Mouse (Mus musculus) adrenal gland, postnatal 14 days (tissue): Measurements from ENCODE around the gene D6Ertd527e. TPM values are rescaled to one million over a fixed set of nuclear protein-coding genes. Genes with fewer than 3 reads are reported as not detected.

Experiments used
- DNase-seq: peaks from one replicate; pipeline ENCODE4 v3.0.0; 2021; ENCODE audit warnings: mixed read lengths
- total RNA-seq: library from RNA; stranded (reverse); gene quantifications from 2 replicates; pipeline ENCODE4 v1.2.3, GENCODE M21; 2021

Gene D6Ertd527e
- total RNA-seq, 1 experiment from 2014 or later = not detected

DNA sequence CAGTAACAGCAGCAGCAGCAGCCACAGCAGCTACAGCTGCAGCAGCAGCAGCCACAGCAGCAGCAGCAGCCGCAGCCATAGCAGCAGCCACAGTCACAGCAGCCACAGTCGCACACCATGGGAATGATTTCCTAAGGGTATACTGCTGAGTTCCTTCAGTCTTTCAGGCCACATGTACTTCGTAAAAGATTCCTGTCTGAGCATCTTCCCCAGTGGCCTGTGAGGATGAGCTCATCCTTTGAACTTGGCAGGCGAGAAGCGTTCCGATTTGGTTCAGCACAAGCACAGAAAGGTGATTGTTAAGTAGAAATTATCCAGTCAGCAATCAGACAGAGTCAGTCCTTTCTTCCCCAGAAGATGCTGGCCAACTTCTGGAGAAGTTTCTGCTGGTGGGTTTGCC lies 7.6 kb downstream of the D6Ertd527e start:
- no peak for DNase-seq

GRCm38 (mm10) chr6:87115981-87116380 lies 11.4 kb downstream of the D6Ertd527e start:
- DNase-seq = no peak

DNA sequence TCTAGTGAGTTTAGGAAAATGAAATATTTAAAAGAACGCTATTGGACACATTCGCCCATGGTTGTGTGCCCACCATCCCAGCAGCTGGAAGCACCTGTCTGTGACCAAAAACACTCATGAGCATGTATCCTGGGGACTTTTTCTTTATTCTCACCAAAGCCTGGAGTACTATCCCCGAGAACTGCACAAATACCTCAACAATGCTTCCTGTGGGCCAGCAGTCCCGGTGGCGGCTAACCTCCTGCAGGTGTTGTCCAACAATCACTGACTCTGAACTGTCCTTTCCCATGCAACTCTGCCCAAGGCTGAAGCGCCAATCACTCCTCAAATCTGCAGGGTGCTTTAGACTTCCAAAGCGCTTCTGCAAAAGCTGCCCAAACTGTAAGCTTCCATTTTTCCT lies 12.1 kb downstream of the D6Ertd527e start:
- DNase-seq = no peak

GRCm38 (mm10) chr6:87119066-87119837 lies 14.7 kb downstream of the D6Ertd527e start:
- no peak for DNase-seq

DNA sequence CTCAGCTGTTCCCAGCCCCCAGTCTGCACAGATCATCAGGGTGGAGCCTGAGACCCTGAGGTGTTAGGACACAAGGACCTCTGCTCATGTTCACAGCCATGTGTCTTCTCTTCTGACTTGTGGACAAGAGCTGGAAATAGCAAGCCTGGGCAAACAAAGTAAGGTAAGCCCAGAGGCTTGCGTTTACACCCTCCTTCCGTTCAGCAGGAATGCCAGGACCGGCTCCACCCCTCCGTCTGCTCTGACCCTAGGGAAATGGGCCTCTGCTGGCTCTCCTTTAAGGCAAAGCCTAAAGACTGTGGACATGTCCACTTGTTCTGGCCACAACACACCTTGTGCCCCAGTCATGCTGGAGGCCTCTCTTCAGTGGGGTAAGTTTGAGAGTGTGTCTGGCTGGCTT lies 15.4 kb downstream of the D6Ertd527e start:
- no peak for DNase-seq

DNA sequence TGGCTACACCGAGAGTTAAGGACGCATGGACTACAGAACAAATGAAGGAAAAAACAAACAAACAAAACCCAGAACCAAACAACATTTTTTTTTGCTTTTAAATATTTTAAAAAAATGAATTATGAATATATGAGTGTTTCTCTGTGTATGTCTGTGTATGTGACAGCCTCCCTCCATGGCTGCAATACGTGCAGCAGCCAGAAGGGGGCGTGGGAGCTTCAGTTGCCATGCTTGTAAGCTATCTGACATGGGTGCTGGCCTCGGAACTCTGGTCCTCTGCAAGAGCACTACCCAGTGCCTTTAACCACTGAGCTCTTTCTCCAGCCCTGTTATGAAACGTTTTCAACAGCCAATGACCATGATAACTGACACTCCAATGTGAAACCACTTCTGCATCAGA lies 16.1 kb downstream of the D6Ertd527e start:
- no peak for DNase-seq

DNA sequence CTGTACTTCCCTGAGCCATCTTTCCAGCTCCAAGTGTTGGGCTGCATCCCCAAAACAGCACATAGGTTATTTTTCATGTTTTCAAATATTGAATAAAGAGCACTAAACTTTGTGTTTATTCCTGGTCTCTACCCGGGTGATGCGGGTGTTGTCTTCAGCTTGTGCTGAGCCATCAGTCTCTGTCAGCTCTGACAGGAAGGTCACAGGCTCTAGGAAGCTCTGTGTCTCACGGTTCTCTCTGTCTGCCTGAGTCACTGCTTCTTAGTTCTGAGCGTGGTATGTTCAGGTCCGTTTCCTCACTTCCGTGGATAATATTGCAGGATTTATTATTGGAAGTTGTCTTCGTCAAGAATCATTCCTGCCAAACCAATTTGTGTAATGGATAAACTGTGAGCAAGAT lies 17.4 kb downstream of the D6Ertd527e start:
- peak; percentile 24 for DNase-seq

GRCm38 (mm10) chr6:87123406-87123805 lies 18.9 kb downstream of the D6Ertd527e start:
- no peak for DNase-seq

DNA sequence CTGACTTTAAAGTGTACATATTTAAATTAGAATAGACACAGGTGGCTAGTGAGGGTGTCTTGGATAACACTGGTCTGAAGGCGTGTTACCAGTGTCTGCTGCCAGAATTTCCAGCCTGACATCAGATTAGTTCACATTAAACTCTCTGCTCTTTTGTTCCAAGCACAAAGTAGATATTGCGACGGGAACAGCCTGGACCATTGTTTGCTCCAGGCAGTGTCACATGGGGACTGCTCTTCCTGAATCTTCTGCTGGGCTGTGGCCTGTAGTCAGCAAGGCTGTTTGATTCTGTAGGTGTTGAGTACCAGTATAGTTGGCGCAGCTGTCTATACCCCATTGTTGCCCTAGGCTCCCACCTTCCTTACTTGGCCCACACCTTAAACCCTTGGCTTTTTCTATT lies 19.4 kb downstream of the D6Ertd527e start:
- DNase-seq = no peak

GRCm38 (mm10) chr6:87127049-87127753 lies 22.7 kb downstream of the D6Ertd527e start:
- no peak for DNase-seq

DNA sequence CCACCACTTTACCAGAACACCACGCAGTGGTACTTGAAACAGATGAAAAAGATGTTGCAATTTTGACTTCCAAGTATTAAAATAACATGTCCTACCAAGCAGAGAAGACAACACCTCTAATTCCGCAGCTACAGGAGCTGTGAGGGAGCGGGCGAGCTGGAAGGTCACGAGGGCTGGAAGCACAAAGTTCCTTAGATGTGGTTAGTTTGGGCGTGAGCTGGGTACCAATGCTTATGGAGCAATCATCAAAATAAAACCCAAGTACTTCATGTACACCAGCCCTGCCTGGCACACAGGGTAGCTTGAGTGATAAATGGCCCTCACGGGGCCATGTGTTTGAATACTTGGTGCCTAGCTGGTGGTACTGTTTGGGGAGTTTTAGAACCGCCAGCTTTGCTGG lies 25.3 kb downstream of the D6Ertd527e start:
- DNase-seq = peak; percentile 35

- no peak for DNase-seq
Measured at GRCm38 (mm10) chr6:87130628-87131027, 26.1 kb downstream of the D6Ertd527e start.

- DNase-seq = no peak
Measured at GRCm38 (mm10) chr6:87131078-87131477, 26.5 kb downstream of the D6Ertd527e start.

GRCm38 (mm10) chr6:87133520-87133919 lies 29.0 kb downstream of the D6Ertd527e start:
- DNase-seq = no peak

DNA sequence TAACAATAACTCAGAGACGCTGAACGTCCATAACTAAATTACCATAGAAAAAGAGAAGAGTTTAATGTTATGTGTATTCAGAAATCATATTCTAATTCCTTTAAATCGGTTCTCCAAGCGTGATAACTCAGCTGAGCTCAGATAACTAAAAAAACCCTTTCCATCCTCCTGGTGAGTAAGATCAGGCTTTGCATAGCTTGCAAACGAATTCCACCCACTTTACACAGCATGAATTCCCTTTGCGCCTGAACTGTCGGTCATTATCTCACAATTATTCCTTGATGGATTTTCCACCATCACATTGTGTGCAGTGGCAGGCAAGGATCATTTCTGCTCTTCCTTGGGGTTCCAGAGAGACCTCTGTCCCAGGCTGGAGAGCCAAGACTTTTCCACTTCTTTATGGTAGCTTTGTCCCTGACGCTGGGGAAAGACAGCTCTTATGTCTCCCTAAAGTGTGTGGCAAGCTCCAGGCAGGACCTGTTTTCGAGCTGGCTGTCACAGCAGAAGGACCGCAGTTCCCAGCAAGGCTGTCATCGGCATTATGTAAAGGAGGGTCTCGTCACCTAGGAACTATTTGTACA lies 29.5 kb downstream of the D6Ertd527e start:
- DNase-seq = no peak

DNA sequence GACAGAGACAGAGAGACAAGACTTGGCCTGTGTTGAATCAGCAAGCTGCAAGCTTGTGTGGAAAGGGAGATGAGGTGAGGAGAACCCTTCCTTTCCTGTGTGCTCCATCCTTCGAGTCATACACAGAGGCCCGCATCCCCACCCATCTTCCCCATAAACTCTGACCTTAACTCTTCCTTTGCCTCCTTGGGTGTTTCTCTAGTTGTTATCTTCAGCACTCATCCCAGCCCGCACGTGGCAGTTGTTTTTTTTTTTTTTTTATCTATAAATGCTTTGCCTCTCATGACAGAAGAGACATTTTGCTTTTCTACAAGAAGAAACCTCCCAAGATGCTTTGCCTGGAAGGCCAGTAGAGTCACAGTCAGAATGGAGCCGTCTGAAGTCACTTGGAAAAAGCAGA lies 33.9 kb downstream of the D6Ertd527e start:
- DNase-seq = no peak

- DNase-seq = no peak
Measured at GRCm38 (mm10) chr6:87139796-87140553, 35.4 kb downstream of the D6Ertd527e start.

- DNase-seq = no peak
Measured at GRCm38 (mm10) chr6:87142239-87142638, 37.7 kb downstream of the D6Ertd527e start.

DNA sequence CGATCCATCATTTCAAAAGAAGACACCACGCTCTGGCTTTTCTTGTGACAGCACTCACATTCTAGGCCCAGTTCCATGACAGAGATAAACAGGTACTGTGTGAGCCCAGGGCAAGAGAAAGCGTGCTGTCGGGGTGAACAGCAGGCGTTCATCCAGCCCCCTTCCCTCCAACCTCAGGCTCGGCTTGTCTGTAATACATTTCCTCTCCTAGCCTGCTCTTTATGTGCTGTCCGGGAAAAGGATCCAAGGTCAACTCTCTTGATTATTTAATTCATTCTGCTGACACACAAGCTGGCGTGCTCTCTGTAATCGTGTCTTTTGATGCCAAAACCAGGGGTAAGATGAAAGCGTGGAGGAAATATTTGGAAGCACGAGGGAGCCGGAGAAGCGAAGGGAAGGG lies 39.0 kb downstream of the D6Ertd527e start:
- peak; percentile 50 for DNase-seq

GRCm38 (mm10) chr6:87147921-87148320 lies 43.4 kb downstream of the D6Ertd527e start:
- no peak for DNase-seq

- no peak for DNase-seq
Measured at GRCm38 (mm10) chr6:87150471-87150870, 45.9 kb downstream of the D6Ertd527e start.

DNA sequence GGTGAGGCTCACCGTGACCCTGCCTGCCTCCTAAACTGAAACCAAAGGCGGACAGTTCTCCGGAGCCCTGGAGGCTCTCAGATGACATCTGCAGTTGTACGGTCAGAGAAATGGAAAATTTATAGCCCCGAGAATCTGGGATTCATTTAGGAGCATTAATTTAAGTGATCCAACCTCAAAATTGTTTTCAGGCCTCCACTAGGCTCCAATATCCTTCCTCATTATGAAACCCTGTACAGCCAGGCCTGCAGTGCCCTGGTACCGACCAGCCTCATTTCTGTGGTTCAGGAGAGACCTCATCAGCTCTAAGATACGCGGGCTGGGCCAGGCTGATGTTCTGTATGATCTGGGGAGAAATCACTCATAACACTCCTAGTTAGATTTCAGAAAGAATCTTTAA lies 46.9 kb downstream of the D6Ertd527e start:
- DNase-seq = no peak
